Mouse (Mus musculus): ENCODE data around the gene Wsb1. TPM values are rescaled to one million over a fixed set of nuclear protein-coding genes. Genes with fewer than 3 reads are reported as not detected.
A peak's percentile ranks its signal among the peaks of the same experiment; 100 is the strongest.
"Not testable (repeated sequence)": the region's sequence is repeated elsewhere in the genome, so short reads cannot be mapped to it uniquely, and the experiment has no call there.

The Wsb1 gene
- polyA plus RNA-seq, 1 experiment from 2014 or later, result 233 TPM

DNA sequence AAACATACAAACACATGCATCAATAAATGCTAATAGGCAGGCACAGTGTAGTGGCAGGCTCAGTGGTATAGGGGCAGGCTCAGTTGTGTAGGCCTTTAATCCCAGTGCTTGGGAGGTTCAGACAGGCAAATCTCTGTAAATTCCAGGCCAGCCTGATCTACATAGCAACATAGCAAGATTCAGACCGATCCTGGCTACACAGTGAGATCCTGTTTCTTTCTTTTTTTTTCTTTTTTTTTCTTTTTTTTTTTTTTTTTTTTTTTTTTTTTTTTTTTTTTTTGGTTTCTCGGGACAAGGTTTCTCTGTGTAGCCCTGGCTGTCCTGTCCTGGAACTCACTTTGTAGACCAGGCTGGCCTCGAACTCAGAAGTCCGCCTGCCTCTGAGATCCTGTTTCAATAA, 5.7 kb upstream of the Wsb1 start:
- not testable (repeated sequence) for H3K27ac ChIP-seq (replicated peaks); H3K9ac ChIP-seq; H3K36me3 ChIP-seq; H3K4me2 ChIP-seq (replicated peaks); H3K9me3 ChIP-seq (replicated peaks); H3K4me1 ChIP-seq; H3K4me3 ChIP-seq (replicated peaks); H3K27me3 ChIP-seq; ATAC-seq (ENCODE audit: insufficient number of reproducible peaks, low FRiP score, low TSS enrichment, low read depth)
- WGBS, result 85% methylated on average over 4 of the region's 4 CpGs

DNA sequence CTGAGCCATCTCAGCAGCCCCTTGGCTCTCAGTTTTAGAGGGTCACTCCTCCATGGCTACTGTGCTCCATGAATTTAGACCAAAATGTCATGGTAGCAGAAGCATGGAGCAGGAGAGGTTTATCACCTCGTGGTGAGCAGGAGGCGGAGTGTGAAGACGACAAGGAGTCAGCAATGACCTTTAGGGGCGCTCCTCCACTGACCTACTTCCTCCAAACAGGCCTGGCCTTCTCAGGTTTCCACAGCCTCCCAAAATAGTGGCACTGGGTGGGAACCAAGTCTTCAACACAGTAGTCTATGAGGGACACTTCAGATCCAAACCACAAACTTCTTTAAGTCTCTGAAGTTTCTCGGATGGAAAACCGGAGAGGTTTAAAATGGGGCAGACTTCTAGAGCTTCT, 4.3 kb upstream of the Wsb1 start:
- ATAC-seq (ENCODE audit: insufficient number of reproducible peaks, low FRiP score, low TSS enrichment, low read depth), result no peak
- no peaks in the 10 kb centered on the region for H3K27me3 ChIP-seq
- H3K4me1 ChIP-seq, result peaks cover 4% of the 10 kb centered on the region; the same call in 1 of the 2 replicates
- no peaks in the 10 kb centered on the region for H3K9me3 ChIP-seq (replicated peaks)
- H3K4me2 ChIP-seq (replicated peaks), result no peak overlapping the region
- H3K27ac ChIP-seq (replicated peaks), result no peak overlapping the region
- 57% methylated on average over 6 of the region's 6 CpGs for WGBS
- H3K9ac ChIP-seq, result no peak overlapping the region
- H3K36me3 ChIP-seq, result no peaks in the 10 kb centered on the region
- no peak overlapping the region for H3K4me3 ChIP-seq (replicated peaks)

DNA sequence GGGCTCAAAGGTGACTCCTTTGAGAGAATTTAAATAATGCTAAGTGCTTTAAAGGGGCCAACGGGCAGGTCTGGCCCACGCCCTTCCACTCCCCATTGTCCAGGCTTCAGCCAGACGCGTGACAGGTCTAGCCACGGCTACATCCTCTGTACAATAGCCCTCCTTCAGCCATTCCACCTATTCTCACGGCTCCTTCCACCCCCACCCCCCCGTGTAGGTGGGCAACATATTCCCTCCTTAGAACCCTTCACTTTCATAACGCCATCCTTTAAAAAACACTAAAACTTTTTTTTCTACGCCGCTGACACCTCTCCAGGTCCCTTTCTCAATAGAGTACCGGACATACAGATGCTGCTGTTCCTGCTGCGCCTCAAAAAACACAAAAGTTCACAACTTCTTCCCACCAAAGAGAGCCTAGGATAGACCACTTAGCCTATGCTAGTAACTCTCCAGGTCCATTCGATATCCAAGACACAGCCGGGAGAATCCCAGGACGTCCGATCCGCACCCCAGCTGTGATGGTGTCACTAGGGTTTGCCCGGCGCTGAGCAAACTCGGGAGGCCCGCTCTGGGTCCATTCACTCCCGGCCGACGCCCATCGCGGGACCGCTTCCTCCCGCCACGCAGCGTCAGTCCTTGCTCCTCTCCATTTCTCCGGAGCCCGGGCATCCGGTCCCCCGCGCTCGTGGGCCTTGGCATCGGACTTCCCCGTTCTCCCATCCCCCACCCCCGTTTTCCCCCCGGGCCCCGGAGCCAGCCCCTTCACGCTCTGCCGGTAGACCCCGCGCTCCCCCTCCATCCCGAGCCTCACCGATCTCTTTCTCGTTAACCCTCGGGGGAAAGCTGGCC, 705 bp downstream of the Wsb1 start:
- Histone ChIP-seq H3K9ac (peak overlapping the region; percentile 97), H3K4me1 (peaks cover 15% of the 10 kb centered on the region), H3K27ac (replicated peaks) (peak overlapping the region; percentile 94), H3K27me3 (no peaks in the 10 kb centered on the region), H3K9me3 (replicated peaks) (no peaks in the 10 kb centered on the region), H3K36me3 (peaks cover 23% of the 10 kb centered on the region), H3K4me3 (replicated peaks) (peak overlapping the region; percentile 84), H3K4me2 (replicated peaks) (peak overlapping the region; percentile 76)
- WGBS, result under 1% methylated on average over 49 of the region's 49 CpGs
- peak; percentile 61 for ATAC-seq (ENCODE audit: insufficient number of reproducible peaks, low FRiP score, low TSS enrichment, low read depth)

DNA sequence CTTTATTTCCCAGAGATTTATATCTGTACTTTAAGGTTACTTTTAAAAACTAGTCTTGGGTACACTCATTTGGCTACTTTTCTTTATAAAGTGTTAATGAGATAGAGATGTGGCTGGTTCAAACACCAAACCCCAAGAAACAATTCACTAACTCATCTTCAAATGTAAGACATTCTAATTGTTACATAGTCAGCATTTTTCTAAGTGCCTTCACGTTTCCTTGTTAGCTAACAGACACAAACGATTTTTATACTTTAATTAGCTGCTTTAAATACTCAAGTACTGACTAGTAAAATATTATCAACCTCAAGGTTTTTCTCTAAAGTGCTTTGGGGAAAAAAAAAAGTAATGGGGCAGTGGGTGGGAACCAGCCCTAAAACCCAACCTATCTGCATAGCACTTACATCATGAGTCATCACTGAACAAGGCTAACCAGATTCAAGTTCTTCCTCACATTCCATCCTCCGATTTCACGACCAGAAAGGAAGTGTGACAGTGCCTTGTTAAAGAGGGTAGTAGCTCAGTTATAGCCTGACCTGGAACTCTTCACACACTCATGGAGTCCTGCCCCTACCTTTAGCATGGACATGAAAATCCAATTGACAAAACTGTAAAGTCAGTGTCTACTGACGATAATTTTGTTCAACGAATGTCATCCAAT, 1.5 kb downstream of the Wsb1 start:
- 9% methylated on average over 6 of the region's 6 CpGs for WGBS
- ATAC-seq (ENCODE audit: insufficient number of reproducible peaks, low FRiP score, low TSS enrichment, low read depth), result peak; percentile 48; the same call in 1 of the 2 replicates
- Histone ChIP-seq H3K36me3 (peaks cover 27% of the 10 kb centered on the region), H3K4me3 (replicated peaks) (peak overlapping the region; percentile 84), H3K9me3 (replicated peaks) (no peaks in the 10 kb centered on the region), H3K9ac (peak overlapping the region; percentile 97; the same call in 1 of the 2 replicates), H3K27ac (replicated peaks) (peak overlapping the region; percentile 94; the same call in 1 of the 2 replicates), H3K4me2 (replicated peaks) (peak overlapping the region; percentile 76), H3K4me1 (peaks cover 15% of the 10 kb centered on the region), H3K27me3 (no peaks in the 10 kb centered on the region)

DNA sequence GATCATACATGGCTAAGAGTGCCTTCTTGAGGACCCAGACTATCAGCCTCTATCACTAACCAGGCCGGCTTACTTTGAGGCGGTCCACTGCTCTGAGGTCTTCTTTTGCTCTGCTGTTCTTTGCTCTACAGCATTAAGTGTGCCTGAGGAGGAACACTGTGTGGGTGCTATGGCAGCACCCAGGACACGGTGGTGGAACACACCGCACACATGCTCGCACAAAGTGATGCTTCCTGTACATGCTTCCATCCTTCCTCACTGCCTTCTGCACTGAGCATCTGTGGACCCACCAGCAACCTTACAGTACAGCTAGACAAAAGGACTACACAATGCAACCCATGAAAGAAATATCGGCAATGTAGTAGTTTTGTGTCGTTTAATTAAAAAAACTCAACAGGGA, 15.4 kb downstream of the Wsb1 start:
- Histone ChIP-seq H3K4me2 (replicated peaks) (no peak overlapping the region), H3K27me3 (no peaks in the 10 kb centered on the region), H3K36me3 (peaks cover 48% of the 10 kb centered on the region), H3K27ac (replicated peaks) (no peak overlapping the region; the same call in 1 of the 2 replicates), H3K9ac (no peak overlapping the region), H3K9me3 (replicated peaks) (no peaks in the 10 kb centered on the region), H3K4me1 (peaks cover 5% of the 10 kb centered on the region; the same call in 1 of the 2 replicates), H3K4me3 (replicated peaks) (no peak overlapping the region)
- WGBS, result 93% methylated on average over 7 of the region's 7 CpGs
- ATAC-seq (ENCODE audit: insufficient number of reproducible peaks, low FRiP score, low TSS enrichment, low read depth), result no peak

GRCm38 (mm10) chr11:79238398-79238752, 16.1 kb downstream of the Wsb1 start:
- Histone ChIP-seq H3K27me3 (no peaks in the 10 kb centered on the region), H3K4me1 (peaks cover 5% of the 10 kb centered on the region; the same call in 1 of the 2 replicates), H3K9ac (no peak overlapping the region), H3K4me3 (replicated peaks) (no peak overlapping the region), H3K36me3 (peaks cover 44% of the 10 kb centered on the region), H3K9me3 (replicated peaks) (no peaks in the 10 kb centered on the region), H3K27ac (replicated peaks) (peak overlapping the region; percentile 80), H3K4me2 (replicated peaks) (no peak overlapping the region)
- WGBS, result 22% methylated on average over 1 of the region's 1 CpGs
- peak; percentile 75 for ATAC-seq (ENCODE audit: insufficient number of reproducible peaks, low FRiP score, low TSS enrichment, low read depth)

- H3K36me3 ChIP-seq, result peaks cover 42% of the 10 kb centered on the region
- 86% methylated on average over 11 of the region's 11 CpGs for WGBS
- no peaks in the 10 kb centered on the region for H3K9me3 ChIP-seq (replicated peaks)
- no peaks in the 10 kb centered on the region for H3K27me3 ChIP-seq
- H3K9ac ChIP-seq, result no peak overlapping the region
- H3K4me2 ChIP-seq (replicated peaks), result no peak overlapping the region
- H3K27ac ChIP-seq (replicated peaks), result peak overlapping the region; percentile 80
- peak; percentile 43; the same call in 1 of the 2 replicates for ATAC-seq (ENCODE audit: insufficient number of reproducible peaks, low FRiP score, low TSS enrichment, low read depth)
- H3K4me3 ChIP-seq (replicated peaks), result no peak overlapping the region
- H3K4me1 ChIP-seq, result peaks cover 5% of the 10 kb centered on the region; the same call in 1 of the 2 replicates
Observed at GRCm38 (mm10) chr11:79237644-79238397, 16.6 kb downstream of the Wsb1 start.

DNA sequence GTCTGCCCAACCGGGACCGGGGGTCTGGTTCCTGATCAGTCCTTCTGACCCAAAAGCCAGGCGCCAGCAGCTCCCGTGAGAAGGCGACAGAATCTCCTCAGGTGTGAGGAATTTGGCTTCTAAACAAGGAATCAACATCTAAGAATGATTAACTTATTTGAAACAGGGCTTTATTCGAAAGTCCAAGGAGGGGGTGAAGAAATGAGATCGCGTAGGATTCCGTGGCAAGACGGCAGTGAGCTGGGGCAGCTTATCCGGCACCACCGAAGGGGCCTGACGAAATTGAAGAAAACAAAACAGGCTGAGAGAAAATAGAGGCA, 24.3 kb downstream of the Wsb1 start:
- Histone ChIP-seq H3K4me1 (peaks cover 9% of the 10 kb centered on the region), H3K36me3 (no peaks in the 10 kb centered on the region), H3K9me3 (replicated peaks) (no peaks in the 10 kb centered on the region), H3K27me3 (no peaks in the 10 kb centered on the region), H3K4me2 (replicated peaks) (no peak overlapping the region), H3K27ac (replicated peaks) (no peak overlapping the region), H3K9ac (no peak overlapping the region), H3K4me3 (replicated peaks) (no peak overlapping the region)
- 81% methylated on average over 13 of the region's 13 CpGs for WGBS
- ATAC-seq (ENCODE audit: insufficient number of reproducible peaks, low FRiP score, low TSS enrichment, low read depth), result no peak

GRCm38 (mm10) chr11:79229561-79230250, 24.8 kb downstream of the Wsb1 start:
- no peak overlapping the region for H3K9ac ChIP-seq
- ATAC-seq (ENCODE audit: insufficient number of reproducible peaks, low FRiP score, low TSS enrichment, low read depth), result no peak
- no peak overlapping the region for H3K27ac ChIP-seq (replicated peaks)
- H3K4me2 ChIP-seq (replicated peaks), result no peak overlapping the region
- no peaks in the 10 kb centered on the region for H3K9me3 ChIP-seq (replicated peaks)
- no peaks in the 10 kb centered on the region for H3K27me3 ChIP-seq
- H3K36me3 ChIP-seq, result no peaks in the 10 kb centered on the region
- H3K4me3 ChIP-seq (replicated peaks), result no peak overlapping the region
- WGBS, result 79% methylated on average over 11 of the region's 11 CpGs
- peaks cover 14% of the 10 kb centered on the region for H3K4me1 ChIP-seq

GRCm38 (mm10) chr11:79229057-79229504, 25.4 kb downstream of the Wsb1 start:
- Histone ChIP-seq H3K27ac (replicated peaks) (no peak overlapping the region), H3K36me3 (no peaks in the 10 kb centered on the region), H3K4me3 (replicated peaks) (no peak overlapping the region), H3K27me3 (no peaks in the 10 kb centered on the region), H3K9ac (no peak overlapping the region), H3K4me2 (replicated peaks) (no peak overlapping the region), H3K9me3 (replicated peaks) (no peaks in the 10 kb centered on the region), H3K4me1 (peaks cover 20% of the 10 kb centered on the region)
- ATAC-seq (ENCODE audit: insufficient number of reproducible peaks, low FRiP score, low TSS enrichment, low read depth), result no peak
- 73% methylated on average over 10 of the region's 10 CpGs for WGBS

DNA sequence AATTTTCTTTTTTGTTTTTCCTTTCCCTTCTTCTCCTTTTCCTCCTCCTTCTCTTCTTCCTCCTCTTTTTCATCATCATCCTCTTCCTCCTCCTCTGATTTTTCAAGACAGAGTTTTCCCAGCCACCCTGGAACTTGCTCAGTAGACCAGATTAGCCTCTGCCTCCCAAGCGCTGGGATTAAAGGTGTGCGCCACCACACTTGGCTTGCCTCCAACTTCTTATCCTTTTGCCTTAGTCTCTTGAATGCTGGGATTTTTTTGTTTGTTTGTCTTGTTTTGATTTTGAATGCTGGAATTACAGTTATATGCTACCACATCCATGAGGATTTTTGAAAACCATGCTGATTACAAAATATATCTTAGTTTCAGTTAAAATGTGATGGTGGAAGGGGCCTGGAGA, 26.4 kb downstream of the Wsb1 start:
- Histone ChIP-seq H3K9me3 (replicated peaks) (no peaks in the 10 kb centered on the region), H3K4me1 (peaks cover 21% of the 10 kb centered on the region), H3K4me3 (replicated peaks) (no peak overlapping the region), H3K4me2 (replicated peaks) (no peak overlapping the region), H3K27ac (replicated peaks) (no peak overlapping the region), H3K27me3 (no peaks in the 10 kb centered on the region), H3K9ac (no peak overlapping the region), H3K36me3 (no peaks in the 10 kb centered on the region)
- no peak for ATAC-seq (ENCODE audit: insufficient number of reproducible peaks, low FRiP score, low TSS enrichment, low read depth)
- WGBS, result 81% methylated on average over 2 of the region's 2 CpGs

Measured in embryonic facial prominence, embryonic 15.5 days (tissue).